Mouse (Mus musculus) liver, embryonic 14 days (tissue): ENCODE measurements around the gene Dap3. TPM values are rescaled to one million over a fixed set of nuclear protein-coding genes. Genes with fewer than 3 reads are reported as not detected.

ENCODE experiments used
- polyA plus RNA-seq: library from polyadenylated mRNA; depleted of rRNA; stranded (reverse); fragments of >200 nt; gene quantifications from 2 replicates; pipeline ENCODE4 v1.2.3, GENCODE M21; 2012; rRNA removed

The Dap3 gene
- 58.5 and 61.9 TPM in 2 replicates for polyA plus RNA-seq

DNA sequence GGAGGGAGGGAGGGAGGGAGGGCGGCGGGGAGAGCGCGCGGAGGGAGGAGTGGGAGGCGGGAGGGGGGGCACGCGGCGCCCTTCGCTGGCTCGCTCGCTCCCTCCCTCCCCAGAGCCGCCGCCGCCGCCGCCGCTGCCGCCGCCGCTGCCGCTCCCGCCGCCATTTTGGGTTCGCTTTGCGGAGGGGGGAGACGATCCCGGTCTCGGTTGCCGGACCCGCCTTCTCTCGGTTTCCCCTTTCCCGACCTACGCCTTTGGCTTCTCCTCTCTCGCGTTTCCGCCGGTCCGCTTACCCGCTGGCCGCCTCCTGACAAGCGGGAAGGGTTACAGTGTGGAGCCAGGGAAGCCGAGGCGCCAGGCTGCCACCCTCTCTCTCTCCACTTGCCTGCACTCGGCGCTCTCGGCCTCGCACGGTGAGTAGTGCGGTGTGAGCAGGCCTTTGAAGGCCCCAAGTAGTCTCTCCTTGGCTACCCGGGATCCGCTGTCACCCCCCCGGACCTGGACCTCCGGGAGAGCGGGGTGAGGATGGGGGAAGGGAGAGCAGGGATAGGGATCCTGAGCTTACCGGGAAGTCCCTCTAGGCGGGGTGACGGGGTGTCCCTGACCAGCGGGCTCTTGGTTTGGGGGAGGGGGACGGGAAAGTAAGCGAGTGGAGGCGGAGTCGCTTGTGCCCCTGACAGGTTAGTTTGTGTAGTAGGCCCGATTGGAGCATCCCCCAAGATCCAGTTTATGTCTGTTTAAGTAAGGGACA lies at the start of gene Dap3, which contains the start of gene Ash1l:
Gene Dap3, minus strand, starts transcription at position 606 of the 751 bp plus-strand sequence.
Gene Ash1l, plus strand, starts transcription at position 47 of the 751 bp plus-strand sequence.

DNA sequence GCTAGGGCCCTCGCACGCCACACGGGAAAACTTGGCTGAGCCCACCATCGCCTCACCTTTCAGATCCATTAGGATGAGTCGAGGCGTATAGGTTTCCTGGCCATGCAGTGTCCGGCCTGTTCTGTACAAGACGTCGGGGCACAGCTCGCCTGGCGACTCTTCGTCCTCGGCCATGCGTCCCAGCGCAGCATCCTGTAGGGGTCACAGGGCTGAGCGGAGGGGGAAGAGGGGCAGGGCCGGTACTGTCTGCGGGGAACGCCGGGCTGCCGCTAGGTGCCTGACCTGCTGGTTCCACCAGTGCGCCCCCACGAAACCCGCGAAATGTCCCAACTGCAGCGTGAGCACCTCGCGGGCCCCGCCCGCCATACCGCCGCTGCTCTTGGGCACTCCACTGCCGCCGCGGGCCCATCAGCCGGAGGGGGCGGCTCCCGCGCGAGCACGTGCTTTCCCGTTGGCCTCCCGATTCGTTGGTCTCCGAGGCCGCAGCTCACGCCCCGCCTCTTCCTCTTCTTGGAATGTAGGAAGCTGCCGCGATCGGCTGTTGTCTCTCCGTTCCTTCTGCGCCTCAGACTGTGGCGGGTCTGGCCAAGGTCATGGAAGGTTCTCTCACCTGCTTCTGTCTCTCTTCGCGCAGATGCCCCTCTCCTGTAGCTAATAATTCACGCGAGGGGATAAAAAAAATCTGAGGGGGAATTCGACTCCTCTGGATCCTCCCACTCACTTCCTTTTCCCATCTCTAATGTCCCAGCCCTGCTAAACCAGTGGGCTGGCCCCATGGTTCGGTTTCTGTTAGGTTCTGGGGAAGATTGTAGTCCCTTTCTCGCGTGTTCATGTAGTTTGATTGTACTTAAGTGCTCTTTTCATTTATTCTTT lies 37.2 kb downstream of the Dap3 start, which contains the start of gene Msto1:
Gene Msto1, minus strand, starts transcription at position 489 of the 873 bp plus-strand sequence.

Other genes starting within 250 kb of the Dap3 start
- gene Rit1, start 234.3 kb downstream of the Dap3 start, polyA plus RNA-seq = 20.2 and 22.1 TPM in 2 replicates
- gene Syt11, start 176.0 kb downstream of the Dap3 start, polyA plus RNA-seq = 0.40 and 0.62 TPM in 2 replicates
- 6.3 and 7.3 TPM in 2 replicates for gene Gon4l, start 116.0 kb downstream of the Dap3 start, polyA plus RNA-seq
- 9.5 and 10.7 TPM in 2 replicates for gene Msto1, start 37.2 kb downstream of the Dap3 start, polyA plus RNA-seq
- 3.1 and 3.6 TPM in 2 replicates for gene Ash1l, start 559 bp downstream of the Dap3 start, polyA plus RNA-seq
- gene Rusc1, start 142.1 kb upstream of the Dap3 start, polyA plus RNA-seq = 4.5 and 5.2 TPM in 2 replicates
- gene Gm43738, start 149.9 kb upstream of the Dap3 start, polyA plus RNA-seq = not detected in 2 replicates
- 120 and 142 TPM in 2 replicates for gene Fdps, start 150.8 kb upstream of the Dap3 start, polyA plus RNA-seq
- 123 and 144 TPM in 2 replicates for gene Pklr, start 185.0 kb upstream of the Dap3 start, polyA plus RNA-seq
- 0.23 and 0.28 TPM in 2 replicates for gene Hcn3, start 209.0 kb upstream of the Dap3 start, polyA plus RNA-seq
- gene Clk2, start 213.6 kb upstream of the Dap3 start, polyA plus RNA-seq = 26.2 and 28.4 TPM in 2 replicates
- 31.9 and 35.9 TPM in 2 replicates for gene Scamp3, start 226.3 kb upstream of the Dap3 start, polyA plus RNA-seq
- 3.6 and 3.7 TPM in 2 replicates for gene Fam189b, start 232.0 kb upstream of the Dap3 start, polyA plus RNA-seq